Mouse (Mus musculus): ENCODE measurements around the gene Ccdc85c. TPM values are rescaled to one million over a fixed set of nuclear protein-coding genes. Genes with fewer than 3 reads are reported as not detected.

The Ccdc85c gene
- total RNA-seq, 2 experiments from 2014 or later: 39.4 to 42.6 TPM

DNA sequence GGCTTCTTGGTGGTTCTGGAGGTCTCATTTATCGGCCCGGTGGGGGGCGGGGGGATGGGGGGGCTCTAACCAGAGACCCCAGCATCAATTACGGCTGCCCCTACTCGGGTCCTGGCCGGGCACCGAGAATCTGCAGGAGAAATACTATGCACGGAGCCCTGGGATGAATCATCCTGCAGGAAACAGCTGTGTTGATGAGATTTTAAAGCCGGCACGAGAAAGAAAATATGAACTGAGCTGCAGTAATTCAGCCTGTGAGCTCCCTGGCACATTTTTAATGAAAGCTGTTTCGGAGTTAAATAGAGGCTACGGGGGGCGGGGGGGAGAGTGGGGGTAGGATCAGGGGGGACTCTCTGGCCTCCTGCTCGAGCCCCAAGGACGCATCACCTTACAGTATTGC lies 56.1 kb downstream of the Ccdc85c start:
- no peak for DNase-seq (ENCODE audit: low spot score)

DNA sequence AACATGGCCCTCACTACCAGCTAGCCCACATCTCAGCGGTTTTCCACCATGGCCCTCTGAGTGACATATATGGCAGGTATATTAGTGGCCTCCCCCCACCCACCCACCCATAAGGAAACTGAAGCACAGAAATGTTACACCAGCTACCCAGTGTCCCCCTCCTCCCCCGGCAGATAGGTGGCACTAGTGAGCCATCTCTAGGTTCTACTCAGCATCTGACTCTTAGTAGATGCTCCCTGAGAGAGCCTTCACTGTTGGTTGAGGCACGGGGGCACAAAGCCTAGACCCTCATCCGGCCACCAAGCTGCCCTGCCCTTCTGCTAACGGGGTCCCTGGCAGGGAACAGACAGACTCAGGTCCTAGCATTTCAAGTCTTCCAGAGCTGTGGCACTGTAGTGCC lies 57.7 kb downstream of the Ccdc85c start:
- DNase-seq (ENCODE audit: low spot score): peak; percentile 70

DNA sequence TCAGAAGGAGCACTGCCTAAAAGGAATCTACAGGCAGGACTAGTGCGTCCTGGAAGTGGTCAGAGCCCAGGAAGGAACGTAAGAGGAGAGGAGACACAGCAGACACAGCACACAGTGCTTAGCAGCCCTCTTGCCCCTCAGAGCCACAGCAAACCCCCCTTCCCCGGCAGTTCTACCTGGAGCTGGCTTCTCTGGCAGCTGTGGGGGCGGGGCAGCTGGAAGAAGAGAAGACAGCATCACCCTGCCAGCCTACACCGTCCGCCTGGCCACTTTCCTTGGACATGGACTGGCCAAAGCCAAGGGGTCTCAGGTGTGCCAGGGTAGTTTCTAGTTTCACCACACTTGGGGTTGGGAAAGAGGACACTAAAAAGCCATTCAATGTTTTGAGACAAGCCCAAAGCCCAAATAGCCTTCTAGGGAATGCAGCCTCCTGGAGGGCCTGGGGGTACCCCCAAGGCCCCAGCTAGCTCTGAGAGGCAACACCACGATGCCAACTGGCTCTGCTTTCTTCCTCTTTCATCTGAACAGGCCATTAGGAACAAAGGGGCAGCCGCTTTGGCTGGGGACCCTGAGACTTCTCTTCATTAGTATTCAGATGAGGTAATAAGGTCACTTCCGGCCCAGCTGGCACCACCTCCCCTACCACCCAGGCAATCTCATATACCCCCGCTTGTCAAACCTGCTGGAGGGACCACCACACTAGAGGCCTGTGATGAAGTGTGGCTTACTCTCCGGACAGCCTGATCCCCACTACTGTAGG lies 58.4 kb downstream of the Ccdc85c start:
- peak; percentile 46 for DNase-seq (ENCODE audit: low spot score)

DNA sequence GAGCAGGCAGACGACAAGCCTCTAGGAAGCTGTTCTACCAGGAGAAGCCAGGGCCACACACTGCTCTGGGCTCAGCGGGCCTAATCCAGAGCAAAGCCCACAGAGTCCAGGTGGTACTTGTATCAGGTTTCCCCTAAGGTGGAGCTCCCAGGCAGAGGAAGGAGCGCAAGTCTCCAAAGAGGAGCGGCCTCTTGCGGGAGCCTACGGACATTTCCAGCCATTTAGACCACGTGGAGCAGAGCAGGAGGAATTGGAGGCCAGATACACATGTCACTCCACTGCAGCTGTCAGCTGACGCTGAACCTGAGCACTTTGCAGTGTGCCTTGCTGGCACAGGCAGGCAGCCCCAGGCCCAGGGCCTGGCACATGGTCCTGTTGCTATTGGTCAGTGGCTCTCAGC lies 60.1 kb downstream of the Ccdc85c start:
- DNase-seq (ENCODE audit: low spot score): peak; percentile 46

DNA sequence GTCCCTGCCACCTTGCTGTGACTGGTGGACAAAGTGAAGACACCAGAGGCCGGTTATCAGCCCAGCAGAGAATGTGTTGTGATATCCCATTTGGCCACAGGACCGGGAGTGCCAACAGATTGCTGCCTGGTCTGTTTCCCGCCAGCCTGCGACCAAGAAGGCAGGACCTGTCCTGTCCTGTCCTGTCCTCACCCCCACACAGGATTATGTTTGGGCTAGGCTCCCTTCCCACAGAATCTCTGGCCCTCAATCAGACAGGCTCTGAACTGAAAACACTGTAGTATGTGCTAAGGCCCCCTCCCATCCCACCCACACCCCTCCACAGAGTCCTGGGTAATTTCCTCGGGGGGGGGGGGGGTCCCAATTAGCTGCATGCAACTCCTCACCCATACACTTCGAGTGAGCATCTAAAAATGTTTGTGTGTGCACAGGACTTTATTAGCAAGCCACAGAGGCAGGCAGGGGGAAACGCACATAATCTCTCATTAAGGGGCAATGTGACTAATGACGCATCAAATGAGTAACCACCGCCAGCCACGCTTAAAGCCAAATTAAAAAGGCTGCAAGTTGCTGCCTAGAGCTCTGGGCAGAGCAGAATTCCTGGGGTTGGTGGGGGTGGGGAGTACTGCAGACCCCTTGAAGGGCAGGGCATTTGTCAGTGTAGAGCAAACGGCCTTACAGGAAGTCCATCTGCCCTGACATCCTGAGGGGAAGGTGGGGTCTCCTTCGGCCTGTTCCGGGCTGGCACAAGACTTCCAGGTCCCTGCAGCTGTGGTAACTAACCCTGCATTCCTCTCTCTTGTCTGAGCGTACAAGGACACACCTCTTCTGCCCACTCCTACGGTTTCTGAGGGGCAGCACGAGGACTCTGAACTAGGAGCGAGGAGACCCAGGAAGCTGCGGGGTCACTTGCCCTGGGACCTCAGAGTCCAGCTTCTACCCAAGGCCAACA lies 61.9 kb downstream of the Ccdc85c start:
- no peak for DNase-seq (ENCODE audit: low spot score)

DNA sequence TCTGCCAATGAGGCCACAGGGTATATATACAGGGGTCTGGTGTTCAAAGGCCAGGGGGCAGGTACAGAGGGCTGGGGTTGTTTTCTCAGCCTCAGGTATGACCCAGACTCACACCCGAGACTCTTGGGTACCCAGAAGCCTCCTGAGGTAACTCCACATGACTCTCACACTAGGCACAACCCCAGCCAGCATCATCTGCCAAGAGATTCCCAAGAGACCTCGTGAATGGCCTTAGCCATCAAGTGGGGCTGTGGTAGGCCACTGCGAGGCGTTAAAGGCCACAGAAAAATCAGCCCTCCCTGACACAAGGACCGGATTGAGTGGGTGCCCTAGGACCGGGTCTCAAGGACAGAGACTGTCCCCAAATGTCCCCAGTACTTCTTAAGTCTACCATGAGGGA lies 62.7 kb downstream of the Ccdc85c start:
- no peak for DNase-seq (ENCODE audit: low spot score)

DNA sequence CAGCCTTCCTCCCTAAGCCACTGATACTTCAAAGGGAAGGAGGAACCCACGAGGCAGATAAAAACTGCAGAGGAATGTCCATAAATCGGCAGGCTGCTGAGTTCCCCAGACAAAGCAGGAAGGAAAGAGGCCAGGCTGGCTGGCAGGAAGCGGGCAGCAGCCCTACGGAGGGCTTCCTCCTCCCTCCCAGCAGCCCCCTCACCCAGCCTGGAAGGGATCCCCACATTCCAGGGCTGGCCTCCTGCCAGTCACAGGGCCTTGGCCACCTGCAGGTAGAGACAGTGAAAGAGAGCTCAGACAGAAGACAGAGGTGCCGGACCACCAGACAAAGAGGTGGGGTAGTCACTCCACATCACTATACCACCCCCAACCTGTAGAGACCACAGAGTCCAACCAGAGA lies 63.2 kb downstream of the Ccdc85c start:
- no peak for DNase-seq (ENCODE audit: low spot score)

DNA sequence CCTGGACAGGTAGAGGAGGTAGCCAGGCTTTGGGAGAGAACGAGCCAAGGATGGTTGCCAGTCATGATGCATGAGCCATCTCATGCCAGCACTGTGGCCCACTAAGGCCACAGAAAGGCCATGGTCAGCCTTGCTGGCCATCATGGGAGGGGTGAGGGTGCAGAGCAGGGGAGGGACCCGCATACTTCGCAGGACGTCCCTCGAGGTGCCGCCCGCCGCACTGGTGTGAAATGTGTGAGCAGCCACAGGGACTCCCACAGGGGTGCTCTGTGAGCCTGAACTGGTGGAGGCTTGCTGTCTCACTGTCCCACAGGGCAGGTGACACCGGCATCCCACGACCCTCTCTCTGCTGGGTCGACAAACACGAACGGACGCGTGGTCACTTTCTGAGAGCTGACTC lies 64.6 kb downstream of the Ccdc85c start:
- DNase-seq (ENCODE audit: low spot score): no peak

DNA sequence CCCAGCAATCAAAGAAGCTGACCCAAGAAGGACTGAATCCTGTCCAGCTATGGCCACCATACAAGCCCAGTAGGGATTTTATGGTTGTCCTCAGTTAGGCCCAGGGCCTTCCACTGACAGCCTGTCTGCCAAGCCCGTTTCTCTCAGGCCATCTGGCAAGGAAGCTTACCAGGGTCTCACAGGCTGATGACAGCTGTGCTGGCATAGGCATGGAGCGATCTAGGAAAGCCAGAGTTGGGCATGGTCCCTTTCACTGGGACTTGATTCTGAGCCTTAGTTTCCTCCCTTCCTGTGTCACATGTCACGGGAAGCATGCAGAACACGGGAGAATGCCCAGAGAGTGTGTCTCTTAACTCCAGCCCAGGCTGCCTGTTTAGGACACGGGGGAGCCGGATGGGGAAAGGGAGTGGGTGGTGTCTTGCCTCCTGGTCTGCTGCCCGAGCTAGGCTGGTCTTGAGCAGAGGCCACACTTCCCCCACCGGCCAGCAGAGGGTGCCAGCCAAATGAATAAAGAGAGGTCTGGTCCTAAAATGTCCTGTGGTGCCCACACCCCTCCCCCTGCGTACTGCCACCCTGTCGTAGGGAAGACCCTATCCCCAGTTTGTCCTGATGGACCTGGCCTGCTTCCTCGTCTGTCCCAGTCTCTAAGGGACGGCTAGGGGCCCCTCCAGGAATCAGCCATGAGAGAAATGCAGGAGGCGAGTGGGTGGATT lies 66.3 kb downstream of the Ccdc85c start:
- DNase-seq (ENCODE audit: low spot score): peak; percentile 81

DNA sequence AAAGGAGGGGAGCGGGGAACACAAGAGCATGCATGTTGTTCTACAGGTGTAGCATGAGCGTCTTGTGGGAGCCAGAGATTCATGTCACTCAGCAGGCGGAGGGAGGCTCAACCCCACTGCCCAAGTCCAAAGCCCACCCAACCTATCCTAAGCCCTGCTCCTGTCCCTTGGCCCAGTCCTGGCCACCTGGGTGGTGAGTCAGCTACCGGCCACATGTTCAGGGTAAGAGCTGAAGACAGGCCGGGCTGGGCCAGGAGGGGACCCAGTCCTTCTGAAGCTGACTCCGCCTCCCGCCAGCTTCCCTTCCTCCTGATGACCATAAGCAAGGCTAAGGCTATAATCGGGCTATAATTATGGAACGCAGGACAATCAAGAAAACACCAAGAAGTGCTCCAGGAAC lies 67.0 kb downstream of the Ccdc85c start:
- DNase-seq (ENCODE audit: low spot score): no peak

DNA sequence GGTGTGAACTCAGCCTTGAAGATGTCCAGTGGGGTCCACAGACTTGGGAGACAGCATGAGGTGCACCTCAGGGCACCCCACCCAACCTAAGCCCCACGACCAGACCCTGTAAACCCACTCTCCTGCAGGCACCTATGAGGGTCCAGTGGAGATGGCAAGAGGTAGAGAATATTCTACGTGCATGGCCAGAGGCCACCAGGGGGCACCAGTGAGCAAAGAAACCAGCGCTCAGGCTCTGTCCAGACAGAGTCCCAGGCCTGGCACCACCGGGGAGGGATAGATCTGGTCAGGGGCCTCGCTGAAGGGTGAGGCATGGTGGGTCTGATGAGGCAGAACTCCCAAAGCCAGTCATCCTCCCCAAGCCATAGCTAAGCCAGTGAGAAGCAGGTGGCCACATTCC lies 68.6 kb downstream of the Ccdc85c start:
- DNase-seq (ENCODE audit: low spot score): peak; percentile 63

DNA sequence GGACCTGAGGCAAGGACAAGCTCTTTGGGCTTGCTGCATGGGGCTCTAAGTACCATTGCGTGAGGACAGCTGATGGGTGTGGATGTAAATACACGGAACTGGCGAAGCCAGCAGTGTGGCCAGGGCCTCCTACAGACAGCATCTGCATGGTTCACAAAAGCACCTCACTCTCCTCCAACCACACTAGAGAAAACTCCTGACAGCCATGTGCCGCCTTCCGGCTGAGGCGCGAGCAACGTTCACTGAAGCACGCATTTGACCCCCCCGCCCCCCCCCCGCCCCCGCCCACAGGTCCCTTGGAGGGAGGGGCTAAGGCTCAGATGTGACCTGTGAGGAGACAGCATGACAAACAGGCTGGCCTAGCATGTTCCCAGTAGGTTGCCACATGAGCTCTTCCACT lies 70.2 kb downstream of the Ccdc85c start:
- no peak for DNase-seq (ENCODE audit: low spot score)

DNA sequence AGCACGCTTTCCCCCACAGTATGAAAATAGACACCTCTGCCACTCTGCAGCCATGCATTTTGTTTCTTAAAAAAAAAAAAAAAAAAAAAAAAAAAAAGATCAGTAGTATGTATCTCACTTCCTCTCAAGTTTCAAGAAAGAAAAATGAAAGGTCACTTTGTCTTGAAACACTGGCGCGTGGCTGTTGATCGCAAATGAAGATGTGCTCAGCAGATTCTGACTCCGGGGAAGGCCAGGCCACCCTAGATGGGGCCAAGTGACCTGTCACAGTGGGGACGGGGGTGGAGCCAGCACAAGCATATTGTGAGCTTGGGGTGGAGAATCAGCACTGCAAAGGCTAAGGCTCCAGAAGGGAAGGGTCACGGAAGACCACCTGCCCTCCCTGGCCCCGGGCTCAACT lies 71.3 kb downstream of the Ccdc85c start:
- no peak for DNase-seq (ENCODE audit: low spot score)

DNA sequence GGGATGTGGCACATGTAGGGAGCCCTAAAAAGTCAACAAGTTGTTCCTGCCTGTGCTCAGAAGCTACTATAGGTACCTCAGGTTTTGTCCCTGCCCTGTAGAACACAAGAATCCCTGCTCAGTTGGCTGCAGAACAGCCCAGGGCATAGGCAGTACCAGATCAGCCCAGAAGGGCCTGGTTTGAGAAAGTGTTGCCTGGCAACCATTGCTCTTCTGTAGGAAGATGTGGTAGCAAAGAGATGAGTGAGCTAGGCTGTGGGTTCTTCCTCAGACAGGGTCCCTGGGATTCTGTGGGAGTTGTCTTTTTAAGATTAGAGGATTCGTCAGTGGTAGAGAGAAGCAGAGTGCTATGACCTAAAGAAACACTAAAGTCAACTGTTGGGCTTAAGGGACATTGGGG lies 75.1 kb downstream of the Ccdc85c start:
- no peak for DNase-seq (ENCODE audit: low spot score)

DNA sequence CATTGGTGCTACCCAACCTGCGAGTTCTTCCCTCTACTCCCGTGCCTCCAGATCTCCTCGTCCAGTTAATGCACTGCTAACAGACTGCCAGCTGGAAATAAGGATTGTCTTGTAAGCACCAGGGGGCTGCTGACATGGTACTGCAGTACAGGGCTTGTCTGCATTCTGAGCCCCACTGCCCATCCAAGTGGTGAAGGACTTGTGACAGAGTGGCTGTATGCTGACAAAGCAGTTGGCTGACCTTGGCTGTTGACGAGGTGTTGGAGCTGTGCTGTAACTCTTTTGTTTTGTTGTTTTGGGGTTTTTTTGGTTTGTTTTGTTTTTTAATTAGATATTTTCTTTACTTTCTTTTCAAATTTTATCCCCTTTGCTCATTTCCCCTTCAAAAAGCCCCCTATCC lies 76.8 kb downstream of the Ccdc85c start:
- DNase-seq (ENCODE audit: low spot score): no peak

DNA sequence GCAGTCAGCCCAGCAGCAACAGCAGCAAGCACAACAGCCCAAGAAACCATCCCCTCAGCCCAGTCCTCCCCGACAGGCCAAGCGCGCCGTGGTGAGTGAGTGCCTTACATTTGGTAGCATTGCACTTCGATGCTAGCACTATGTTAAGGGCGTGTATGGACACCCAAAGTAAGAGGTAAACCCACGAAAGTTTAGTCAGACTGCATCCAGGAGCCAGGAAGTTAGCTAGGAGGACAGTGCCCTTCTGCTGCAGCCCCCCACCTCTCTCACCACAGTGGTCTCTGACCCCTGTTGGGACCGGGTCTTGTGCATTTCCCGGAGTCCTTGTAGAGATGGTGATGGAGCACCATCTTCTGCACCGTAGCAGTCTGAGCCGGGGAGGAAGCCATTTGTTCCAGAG lies 79.5 kb downstream of the Ccdc85c start:
- DNase-seq (ENCODE audit: low spot score): no peak

DNA sequence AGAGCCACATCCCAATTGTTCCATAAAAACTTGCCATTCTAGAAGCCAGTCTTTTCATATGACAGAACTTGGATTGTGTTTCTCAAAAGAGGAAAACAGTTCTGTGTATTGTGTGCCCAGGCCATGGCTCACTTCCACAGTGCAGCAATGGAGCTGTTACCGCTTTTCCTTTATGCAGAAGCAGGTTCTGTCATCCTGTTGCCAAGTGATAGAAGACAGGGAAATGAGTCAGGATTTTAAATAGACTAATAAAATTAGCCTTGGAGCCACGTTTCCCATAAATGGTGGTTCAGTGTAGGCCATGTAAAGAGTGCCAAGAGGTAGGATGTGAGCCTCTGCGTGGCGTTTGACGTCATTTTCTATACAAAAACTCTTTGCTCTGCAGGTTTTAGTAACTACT lies 81.3 kb downstream of the Ccdc85c start:
- DNase-seq (ENCODE audit: low spot score): no peak

DNA sequence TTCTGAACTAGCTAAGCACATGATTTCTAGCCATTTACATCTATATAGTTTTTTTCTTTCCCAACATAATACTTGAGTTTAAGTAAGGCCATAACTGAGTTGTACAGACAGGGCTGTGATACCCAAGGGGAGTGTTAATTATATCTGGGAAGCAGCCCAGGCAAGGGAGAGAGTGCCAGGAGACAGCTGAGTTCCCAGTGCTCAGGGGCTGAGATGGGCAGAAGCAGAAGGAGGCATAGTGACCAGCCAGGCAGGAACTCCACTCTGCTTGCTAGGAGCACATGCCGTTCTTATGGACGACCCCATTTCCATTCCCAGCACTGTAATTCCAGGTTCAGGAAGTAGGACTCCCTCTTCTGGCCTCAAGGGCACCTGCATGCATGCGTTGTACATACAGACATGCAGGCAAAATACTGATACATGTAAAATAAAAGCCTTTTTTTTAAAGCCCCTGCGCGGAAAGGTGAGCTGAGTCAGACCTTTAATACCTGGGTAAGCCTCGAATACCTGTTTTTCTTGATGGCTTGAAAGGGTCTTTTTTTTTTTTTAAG lies 87.6 kb downstream of the Ccdc85c start:
- peak; percentile 87 for DNase-seq (ENCODE audit: low spot score)

DNA sequence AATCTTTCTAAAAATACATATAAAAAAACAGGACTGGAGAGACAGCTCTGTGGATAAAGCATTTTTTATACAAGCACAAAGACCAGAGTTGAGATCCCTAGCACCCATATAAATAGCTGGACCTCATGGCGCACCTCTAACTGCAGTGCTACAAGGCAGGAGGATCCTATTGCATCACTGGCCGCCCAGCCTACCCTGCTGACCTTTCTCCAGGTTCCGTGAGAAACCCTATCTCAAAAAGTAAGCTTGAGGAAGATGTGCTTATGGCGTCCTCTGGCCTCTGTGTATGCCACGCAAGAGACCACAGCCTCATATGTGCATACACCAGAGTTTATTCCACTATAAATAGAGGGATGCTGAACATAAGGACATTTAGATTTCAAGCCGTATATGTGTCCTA lies 93.5 kb downstream of the Ccdc85c start:
- peak; percentile 41 for DNase-seq (ENCODE audit: low spot score)

DNA sequence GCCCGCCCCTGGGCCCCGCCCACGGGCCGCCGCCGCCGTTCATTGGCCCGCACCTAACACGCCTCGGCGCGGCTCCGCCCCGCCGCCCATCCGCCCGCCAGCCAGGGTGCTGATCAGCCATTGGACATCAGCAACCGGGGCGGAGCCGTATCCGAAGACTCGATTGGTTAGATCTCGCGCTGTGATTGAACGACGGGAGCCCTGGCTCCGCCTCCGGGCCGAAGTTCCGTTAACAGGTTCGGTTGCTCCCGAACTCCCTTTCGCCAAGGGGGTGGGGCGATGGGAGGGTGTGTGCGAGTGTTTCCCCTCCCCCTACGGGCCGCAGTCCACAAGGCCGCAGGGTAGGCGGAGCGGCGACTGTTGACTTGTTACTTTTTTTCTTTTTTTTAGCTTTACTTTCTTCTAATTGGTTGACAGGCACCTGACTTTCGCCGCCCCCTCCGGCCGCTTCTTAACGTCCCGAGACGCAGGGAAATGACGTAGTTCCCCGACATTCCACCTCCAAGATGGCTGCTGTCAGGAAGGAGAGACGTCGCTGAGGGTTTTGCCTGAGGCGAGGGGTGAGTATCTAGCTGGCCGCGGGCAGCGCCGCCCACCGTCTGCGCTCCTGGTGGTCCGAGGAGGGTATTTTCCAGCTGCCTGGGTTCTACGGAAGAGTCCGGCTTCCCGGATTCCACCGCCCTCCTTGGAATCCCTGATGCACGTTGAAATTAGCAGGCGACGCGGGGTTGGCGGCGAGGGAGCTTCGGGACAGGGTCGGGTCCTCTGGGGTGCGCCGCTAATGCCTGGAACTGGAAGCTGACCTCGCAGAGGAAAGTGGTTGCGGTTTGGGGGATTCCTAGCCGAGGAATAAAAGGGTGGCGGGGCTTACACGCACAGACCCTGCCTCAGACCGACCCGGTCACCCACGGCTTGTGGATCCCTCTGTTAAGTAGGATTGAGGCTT lies 95.6 kb downstream of the Ccdc85c start, which contains the start of gene Ccnk:
Gene Ccnk (plus strand): TSS at position 259 of the 946 bp plus-strand sequence.
- DNase-seq (ENCODE audit: low spot score): peak; percentile 99

DNA sequence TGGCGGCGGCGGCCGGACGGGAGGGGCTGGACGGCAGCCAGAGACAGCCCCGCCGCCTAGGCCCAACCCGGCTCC lies 96.1 kb downstream of the Ccdc85c start, which contains the start of gene Setd3:
Gene Setd3 (minus strand): TSS at position 69 of the 75 bp plus-strand sequence.
- DNase-seq (ENCODE audit: low spot score): no peak

All from gastrocnemius, adult 18-20 months (tissue).